Mouse (Mus musculus): ENCODE data around the gene Map3k4. TPM values are rescaled to one million over a fixed set of nuclear protein-coding genes. Genes with fewer than 3 reads are reported as not detected.

Map3k4 gene
- total and polyA plus RNA-seq, 3 experiments, result 12.7 to 22.6 (median 20.9) TPM

DNA sequence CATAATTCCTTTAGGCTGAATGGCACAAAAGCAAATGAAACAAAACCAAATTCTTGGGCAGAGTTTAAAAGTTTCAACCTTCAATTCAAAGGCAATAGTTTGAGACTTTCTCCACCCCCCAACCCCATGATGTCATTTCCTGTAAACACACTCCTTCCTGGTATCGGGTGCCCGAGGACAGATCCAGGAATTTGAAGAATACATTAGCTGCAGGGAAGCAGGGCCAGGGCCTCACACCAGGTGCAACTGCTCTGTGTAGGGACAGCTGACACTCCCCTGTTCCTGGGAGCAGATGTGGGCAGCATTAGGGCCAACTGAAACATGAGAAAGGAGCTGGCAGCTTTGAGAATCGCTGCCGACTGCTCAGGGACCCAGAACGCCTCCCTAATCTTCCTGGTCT is 123.5 kb downstream of the Map3k4 start (continued):
- TF ChIP-seq IRF4 (IDR thresholded peaks at IDR 0.05; ENCODE audit: low read depth, low read length) (peak; percentile 54), USF1 (IDR thresholded peaks at IDR 0.05; ENCODE audit: low read depth, low read length) (no peak), ELF1 (IDR thresholded peaks at IDR 0.05; ENCODE audit: low read depth, low read length) (peak; percentile 70), CTCF (conservative IDR thresholded peaks at IDR 0.05 in 1 of 2, IDR thresholded peaks at IDR 0.05 in 1 of 2; ENCODE audit: low read depth in 2 of 2, low read length in 2 of 2) (no peak), CHD1 (IDR thresholded peaks at IDR 0.05; ENCODE audit: low read depth, low read length) (no peak)

DNA sequence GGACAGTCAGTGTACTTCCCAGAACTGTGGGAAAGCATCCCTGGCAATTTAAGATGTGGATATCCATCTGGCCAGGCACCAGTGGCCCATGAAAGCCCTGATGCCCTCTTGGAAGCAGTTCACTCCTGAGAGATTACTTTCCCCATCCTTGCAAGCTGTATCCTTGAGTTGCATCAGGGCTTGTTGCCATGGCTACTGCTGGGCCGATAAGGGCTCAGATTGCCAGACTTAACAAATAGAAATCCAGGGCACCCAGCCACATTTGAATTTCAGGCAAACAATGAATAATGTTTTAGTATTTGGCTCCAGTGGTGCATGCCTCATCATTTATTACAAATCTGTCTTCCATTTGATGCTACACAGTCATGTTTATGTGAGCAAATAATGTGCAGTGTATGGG is 130.8 kb downstream of the Map3k4 start:
- TF ChIP-seq SMC3 (IDR thresholded peaks at IDR 0.05; ENCODE audit: low read depth, low read length) (no peak), TCF12 (IDR thresholded peaks at IDR 0.05; ENCODE audit: low read depth, low read length) (no peak), GABPA (IDR thresholded peaks at IDR 0.05; ENCODE audit: insufficient replicate concordance, low read depth, low read length) (no peak), MAX (IDR thresholded peaks at IDR 0.05; ENCODE audit: low read length) (no peak), CHD1 (IDR thresholded peaks at IDR 0.05; ENCODE audit: low read depth, low read length) (no peak), POLR2A (IDR thresholded peaks at IDR 0.05; ENCODE audit: low read depth, low read length) (no peak), MAZ (IDR thresholded peaks at IDR 0.05; ENCODE audit: low read depth, low read length) (no peak), JUND (conservative IDR thresholded peaks at IDR 0.05; ENCODE audit: low read depth, low read length) (no peak), ZMIZ1 (IDR thresholded peaks at IDR 0.05; ENCODE audit: low read depth, low read length) (no peak), ZNF384 (IDR thresholded peaks at IDR 0.05; ENCODE audit: low read depth, low read length) (no peak), ETS1 (conservative IDR thresholded peaks at IDR 0.05; ENCODE audit: low read depth, low read length) (no peak), ELF1 (IDR thresholded peaks at IDR 0.05; ENCODE audit: low read depth, low read length) (no peak), KAT2A (IDR thresholded peaks at IDR 0.05; ENCODE audit: insufficient replicate concordance, low read length) (no peak), NELFE (IDR thresholded peaks at IDR 0.05; ENCODE audit: low read depth, low read length) (no peak), EP300 (IDR thresholded peaks at IDR 0.05; ENCODE audit: low read length) (no peak), MXI1 (IDR thresholded peaks at IDR 0.05; ENCODE audit: low read depth, low read length) (no peak)
- H3K27ac ChIP-seq (ENCODE audit: insufficient read depth, low read depth), result no peak overlapping the region
- H3K4me2 ChIP-seq (ENCODE audit: insufficient read depth, low read depth, poor library complexity, severe bottlenecking), result no peak overlapping the region
- peaks cover 0 to 8% of the 10 kb centered on the region in 2 experiments; a peak in 2 of 4 replicates for H3K4me1 ChIP-seq (ENCODE audit: control insufficient read depth in 1 of 2, insufficient read depth in 2 of 2)
- H3K79me2 ChIP-seq (replicated peaks; ENCODE audit: control insufficient read depth, extremely low read depth, insufficient read depth, poor library complexity, severe bottlenecking), result peaks cover 13% of the 10 kb centered on the region
- in situ Hi-C loops (cut with MboI; ENCODE audit: low pct_ligation_motif_present, low pct_unique_long_range_greater_than_20kb, low sequenced_read_pairs), result no loop called here
- dilution Hi-C loops (cut with MboI; ENCODE audit: extremely low pct_ligation_motif_present, extremely low pct_unique_long_range_greater_than_20kb, low sequenced_read_pairs), result no loop called here
- no peaks in the 10 kb centered on the region for H3K27me3 ChIP-seq (replicated peaks)
- peaks cover 53 to 89% of the 10 kb centered on the region in 2 experiments for H3K36me3 ChIP-seq (replicated peaks in 1 of 2; ENCODE audit: control insufficient read depth in 1 of 2, insufficient read depth in 1 of 2, low read length in 1 of 2)
- H3K9ac ChIP-seq (ENCODE audit: insufficient read depth, low read depth), result no peak overlapping the region
- peaks cover 6% of the 10 kb centered on the region for H3K9me3 ChIP-seq (replicated peaks; ENCODE audit: low read length)
- H3K4me3 ChIP-seq (replicated peaks in 1 of 3; ENCODE audit: low read depth in 2 of 3, low read length in 2 of 3, poor library complexity in 1 of 3), result no peak overlapping the region
- no peak for DNase-seq (ENCODE audit: extremely low read depth)

DNA sequence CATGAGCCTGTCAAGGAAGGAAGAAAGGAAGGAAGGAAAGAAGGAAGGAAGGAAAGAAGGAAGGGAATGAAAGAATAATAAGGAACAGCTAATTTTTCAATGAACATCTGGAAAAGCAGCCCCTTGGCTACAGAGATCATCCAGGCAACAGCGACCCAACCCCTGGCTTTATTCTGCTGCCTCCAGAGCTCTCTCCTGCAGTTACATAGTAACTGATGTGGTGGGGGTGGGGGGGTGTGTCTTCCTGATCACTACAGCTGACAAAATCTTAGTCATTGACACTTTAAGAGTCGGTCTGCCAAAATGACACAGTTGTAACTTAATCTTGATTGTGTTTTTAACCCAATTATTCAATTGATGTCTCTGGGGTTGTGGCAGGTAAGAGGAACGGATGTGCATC is 132.3 kb downstream of the Map3k4 start:
- Histone ChIP-seq H3K36me3 (replicated peaks in 1 of 2; ENCODE audit: control insufficient read depth in 1 of 2, insufficient read depth in 1 of 2, low read length in 1 of 2) (peaks cover 53 to 88% of the 10 kb centered on the region in 2 experiments), H3K4me3 (replicated peaks in 1 of 3; ENCODE audit: low read depth in 2 of 3, low read length in 2 of 3, poor library complexity in 1 of 3) (no peak overlapping the region), H3K27ac (ENCODE audit: insufficient read depth, low read depth) (no peak overlapping the region), H3K4me2 (ENCODE audit: insufficient read depth, low read depth, poor library complexity, severe bottlenecking) (no peak overlapping the region), H3K79me2 (replicated peaks; ENCODE audit: control insufficient read depth, extremely low read depth, insufficient read depth, poor library complexity, severe bottlenecking) (peaks cover 8% of the 10 kb centered on the region), H3K9me3 (replicated peaks; ENCODE audit: low read length) (peaks cover 6% of the 10 kb centered on the region), H3K4me1 (ENCODE audit: control insufficient read depth in 1 of 2, insufficient read depth in 2 of 2) (peaks cover 3 to 17% of the 10 kb centered on the region in 2 experiments), H3K9ac (ENCODE audit: insufficient read depth, low read depth) (no peak overlapping the region), H3K27me3 (replicated peaks) (no peaks in the 10 kb centered on the region)
- dilution Hi-C loops (cut with MboI; ENCODE audit: extremely low pct_ligation_motif_present, extremely low pct_unique_long_range_greater_than_20kb, low sequenced_read_pairs) (no loop called here), in situ Hi-C loops (cut with MboI; ENCODE audit: low pct_ligation_motif_present, low pct_unique_long_range_greater_than_20kb, low sequenced_read_pairs) (no loop called here)
- no peak for TF ChIP-seq JUN (IDR thresholded peaks at IDR 0.05; ENCODE audit: insufficient read depth, low read depth, low read length)
- no peak for DNase-seq (ENCODE audit: extremely low read depth)
